22 mouse cellular contexts compared by ENCODE assay signal in genomic region chr1:109471671-109472070, GRCm38 (mm10).
A peak's percentile ranks its signal among the peaks of the same experiment; 100 is the strongest.
DNase-seq lines count a peak whose midpoint lies in the region; ATAC-seq and TF ChIP-seq lines count a peak whose summit lies in the region.
"Had no signal": no experiment of that assay in that cellular context is flagged by ENCODE, and none has a peak within 500 bp of the region (broad histone marks: within the 10 kb centered on the region; RNA-seq: fewer than 3 reads in every experiment).

No protein-coding gene starts in this region.

- H3K9ac ChIP-seq in forebrain, embryonic 15.5 days (replicated peaks) = no peak overlapping the region
- no peak overlapping the region for H3K9ac ChIP-seq in forebrain, embryonic 12.5 days
- H3K9ac ChIP-seq in lung, embryonic 14.5 days = no peak overlapping the region
- H3K9ac ChIP-seq: heart, embryonic 13.5 days; limb, embryonic 13.5 days; liver, postnatal 0 days; midbrain, embryonic 12.5 days; neural tube, embryonic 15.5 days had no signal

- no peak overlapping the region for H3K4me2 ChIP-seq in forebrain, embryonic 15.5 days (replicated peaks)
- H3K4me2 ChIP-seq in forebrain, embryonic 12.5 days = no peak overlapping the region
- H3K4me2 ChIP-seq in lung, embryonic 14.5 days = no peak overlapping the region
- H3K4me2 ChIP-seq: heart, embryonic 13.5 days; limb, embryonic 13.5 days; midbrain, embryonic 12.5 days; neural tube, embryonic 15.5 days had no signal

- H3K4me1 ChIP-seq in forebrain, embryonic 15.5 days = no peaks in the 10 kb centered on the region
- no peaks in the 10 kb centered on the region for H3K4me1 ChIP-seq in forebrain, embryonic 12.5 days
- no peaks in the 10 kb centered on the region for H3K4me1 ChIP-seq in lung, embryonic 14.5 days (ENCODE audit: insufficient read depth)
- H3K4me1 ChIP-seq: heart, embryonic 13.5 days; limb, embryonic 13.5 days; midbrain, embryonic 12.5 days; neural tube, embryonic 15.5 days had no signal

- WGBS in forebrain, embryonic 15.5 days = 41% methylated on average over 3 of the region's 3 CpGs
- 75% methylated on average over 3 of the region's 3 CpGs for WGBS in forebrain, embryonic 12.5 days
- WGBS in lung, embryonic 14.5 days = 47% methylated on average over 3 of the region's 3 CpGs

- no peaks in the 10 kb centered on the region for H3K36me3 ChIP-seq in forebrain, embryonic 15.5 days
- no peaks in the 10 kb centered on the region for H3K36me3 ChIP-seq in forebrain, embryonic 12.5 days (replicated peaks)
- H3K36me3 ChIP-seq in lung, embryonic 14.5 days (ENCODE audit: insufficient read depth) = no peaks in the 10 kb centered on the region
- H3K36me3 ChIP-seq: heart, embryonic 13.5 days; limb, embryonic 13.5 days; midbrain, embryonic 12.5 days; neural tube, embryonic 15.5 days had no signal

- H3K4me3 ChIP-seq in forebrain, embryonic 15.5 days = no peak overlapping the region
- H3K4me3 ChIP-seq in forebrain, embryonic 12.5 days (replicated peaks) = no peak overlapping the region
- no peak overlapping the region for H3K4me3 ChIP-seq in lung, embryonic 14.5 days (ENCODE audit: low read depth, low read length)
- H3K4me3 ChIP-seq: erythroblast, embryonic 14.5 days; heart, embryonic 13.5 days; limb, embryonic 13.5 days; midbrain, embryonic 12.5 days; myocyte; neural tube, embryonic 15.5 days had no signal

- H3K27ac ChIP-seq in forebrain, embryonic 15.5 days (replicated peaks) = no peak overlapping the region
- no peak overlapping the region for H3K27ac ChIP-seq in forebrain, embryonic 12.5 days
- H3K27ac ChIP-seq in lung, embryonic 14.5 days (ENCODE audit: low read depth) = no peak overlapping the region
- H3K27ac ChIP-seq: heart, embryonic 13.5 days; limb, embryonic 13.5 days; midbrain, embryonic 12.5 days; neural tube, embryonic 15.5 days had no signal

- ATAC-seq in forebrain, embryonic 15.5 days (replicated peaks) = peak; percentile 85
- ATAC-seq in forebrain, embryonic 12.5 days (ENCODE audit: low FRiP score) = no peak
- no peak for ATAC-seq in lung, embryonic 14.5 days (ENCODE audit: insufficient read depth)
- ATAC-seq: intestine, postnatal 0 days; liver, postnatal 0 days had no signal

- DNase-seq in lung, embryonic 14.5 days = peak; percentile 11
- DNase-seq in lung, adult 18-20 months = no peak
- peak; percentile 74 to 85 for DNase-seq in cerebellum, adult 18-20 months
- DNase-seq in cerebellum, postnatal 36 days = peak; percentile 75 to 76
- DNase-seq in spleen, postnatal 10 days (ENCODE audit: low spot score in 2 of 2) = no peak
- no peak for DNase-seq in adrenal gland, postnatal 25 days
- DNase-seq: adrenal gland, postnatal 36 days; B cell, adult 2 months; heart, postnatal 36 days; kidney, postnatal 14 days; liver, postnatal 0 days; lung, postnatal 4 days; thymus, postnatal 14 days had no signal

- no peak for TF ChIP-seq CTCF in lung, embryonic 14.5 days (IDR thresholded peaks at IDR 0.05; ENCODE audit: low read depth)

- H3K27me3 ChIP-seq in forebrain, embryonic 15.5 days = no peaks in the 10 kb centered on the region
- H3K27me3 ChIP-seq in forebrain, embryonic 12.5 days = no peaks in the 10 kb centered on the region
- H3K27me3 ChIP-seq in lung, embryonic 14.5 days (ENCODE audit: insufficient read depth, low read length) = no peaks in the 10 kb centered on the region
- H3K27me3 ChIP-seq: heart, embryonic 13.5 days; limb, embryonic 13.5 days; midbrain, embryonic 12.5 days; neural tube, embryonic 15.5 days had no signal

- no peaks in the 10 kb centered on the region for H3K9me3 ChIP-seq in forebrain, embryonic 15.5 days
- no peaks in the 10 kb centered on the region for H3K9me3 ChIP-seq in forebrain, embryonic 12.5 days
- H3K9me3 ChIP-seq in lung, embryonic 14.5 days (ENCODE audit: low read depth, low read length) = no peaks in the 10 kb centered on the region; the same call in 1 of the 2 replicates
- H3K9me3 ChIP-seq: heart, embryonic 13.5 days; limb, embryonic 13.5 days; midbrain, embryonic 12.5 days; neural tube, embryonic 15.5 days had no signal

Comparison
In these comparisons a context has a peak if more than half of its experiments do, and no peak if none do; other contexts are left out.
1. DNase-seq: peak in lung, embryonic 14.5 days (single experiment), cerebellum, adult 18-20 months (2 of 2) and cerebellum, postnatal 36 days (2 of 2); none in lung, adult 18-20 months (0 of 2), spleen, postnatal 10 days (0 of 2) and adrenal gland, postnatal 25 days (single experiment).